Mouse (Mus musculus) ovary, adult 18-20 months (tissue): ENCODE results near the gene Sppl3.

Experiments used
- DNase-seq: peaks from one replicate; pipeline ENCODE4 v3.0.0; 2022; ENCODE audit warnings: low spot score, mixed read lengths

Gene Sppl3

DNA sequence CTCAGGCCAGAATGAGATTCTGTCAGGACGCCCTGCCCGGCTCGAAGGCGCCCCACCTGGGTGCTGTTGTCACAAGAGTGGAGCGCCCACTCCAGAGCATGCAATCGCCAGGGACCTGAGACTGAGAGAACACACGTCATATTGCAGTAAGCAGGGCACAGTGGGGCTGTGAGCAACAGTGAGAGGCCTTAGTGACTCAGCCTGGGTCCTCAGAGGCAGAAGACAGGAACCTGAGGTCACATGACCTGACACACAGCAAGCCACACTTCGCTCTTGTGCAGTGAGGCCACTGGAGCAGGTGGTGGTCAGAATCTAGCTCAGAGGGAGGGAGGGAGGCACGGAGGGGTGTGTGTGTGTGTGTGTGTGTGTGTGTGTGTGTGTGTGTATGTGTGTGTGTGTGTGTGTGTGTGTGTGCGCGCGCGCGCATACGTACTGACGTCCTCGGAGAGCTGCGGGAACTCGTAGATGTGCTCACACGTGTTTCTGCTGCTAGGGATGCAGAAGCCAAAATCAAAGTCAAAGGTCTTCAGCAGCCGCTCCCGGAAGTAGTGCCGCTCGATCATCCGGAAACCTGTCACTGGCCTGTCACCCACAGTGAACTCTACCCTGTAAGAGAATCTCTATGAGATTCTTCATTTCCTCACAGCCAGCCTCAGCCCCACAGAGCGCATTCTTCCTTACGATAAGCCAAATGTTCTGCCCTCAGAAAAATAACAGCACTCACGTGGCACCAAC lies 115.8 kb downstream of the Sppl3 start:
- DNase-seq: no peak

DNA sequence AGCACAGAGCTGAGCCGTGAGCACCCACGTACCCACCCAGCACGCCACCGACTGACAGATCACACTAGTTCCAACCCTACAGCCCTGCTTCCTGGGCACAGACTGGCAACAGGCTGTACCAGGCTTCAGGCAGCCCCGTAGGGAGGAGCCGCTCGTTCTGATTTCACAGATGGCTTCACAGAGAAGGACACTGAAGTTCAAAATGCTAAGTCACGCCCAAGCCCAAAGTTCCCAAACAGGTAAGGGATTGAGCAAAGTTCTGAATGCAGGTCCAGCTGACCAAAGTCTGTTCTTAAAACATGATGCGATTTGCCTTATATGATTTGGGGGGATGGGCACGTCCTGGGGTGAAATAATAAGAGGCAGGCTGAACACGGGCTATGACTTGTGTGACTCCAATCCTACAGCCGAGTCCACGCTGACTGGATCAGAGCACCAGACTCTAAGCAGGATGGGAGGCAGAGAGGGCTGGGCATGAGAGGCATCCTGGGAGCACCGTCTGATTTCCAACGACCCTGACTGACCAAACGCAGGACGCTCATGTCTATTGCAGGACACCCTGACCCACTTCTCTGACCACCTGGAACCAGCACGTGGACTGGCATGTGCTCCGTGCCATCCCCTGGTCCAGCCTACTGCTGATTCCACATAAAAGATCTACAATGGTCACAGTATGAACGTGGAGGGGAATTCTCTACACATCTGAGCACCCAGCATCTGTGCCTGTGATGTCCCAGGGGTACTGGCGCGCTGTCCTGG lies 116.7 kb downstream of the Sppl3 start:
- no peak for DNase-seq

DNA sequence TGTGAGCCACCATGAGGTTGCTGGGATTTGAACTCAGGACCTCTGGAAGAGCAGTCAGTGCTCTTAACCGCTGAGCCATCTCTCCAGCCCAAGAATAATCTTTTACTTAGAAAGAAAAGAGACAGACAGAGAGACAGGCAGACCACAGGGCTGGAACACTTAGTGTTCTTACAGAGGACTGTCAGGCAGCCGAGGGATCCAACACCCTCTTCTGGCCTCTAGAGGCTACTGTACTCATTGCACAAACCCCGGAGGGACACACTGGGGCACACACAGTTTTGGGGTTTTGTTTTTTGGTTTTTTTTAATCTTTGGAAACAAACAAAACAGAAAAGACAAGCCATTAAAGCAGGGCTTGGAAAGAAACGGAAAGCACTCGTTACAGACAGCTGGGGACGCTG lies 118.4 kb downstream of the Sppl3 start:
- DNase-seq: no peak

DNA sequence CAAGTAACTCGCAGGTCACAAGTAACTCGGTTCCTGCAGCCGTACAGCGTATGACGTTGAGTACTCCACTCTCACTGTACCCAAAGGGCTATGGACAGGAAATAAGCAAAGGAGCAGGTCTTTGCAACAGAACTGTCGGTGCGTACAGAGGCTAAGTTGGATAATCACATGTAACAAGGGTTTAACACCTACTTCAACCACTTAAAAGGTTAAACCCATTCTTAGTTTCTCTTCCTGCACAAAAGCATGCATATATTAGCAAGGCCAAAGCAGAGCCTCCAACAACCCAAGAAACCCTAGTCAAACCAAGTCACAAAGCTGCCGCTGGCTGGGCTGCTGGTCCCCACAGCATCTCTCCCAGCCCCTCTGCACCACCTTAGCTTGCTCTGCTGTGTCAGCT lies 121.5 kb downstream of the Sppl3 start:
- no peak for DNase-seq

DNA sequence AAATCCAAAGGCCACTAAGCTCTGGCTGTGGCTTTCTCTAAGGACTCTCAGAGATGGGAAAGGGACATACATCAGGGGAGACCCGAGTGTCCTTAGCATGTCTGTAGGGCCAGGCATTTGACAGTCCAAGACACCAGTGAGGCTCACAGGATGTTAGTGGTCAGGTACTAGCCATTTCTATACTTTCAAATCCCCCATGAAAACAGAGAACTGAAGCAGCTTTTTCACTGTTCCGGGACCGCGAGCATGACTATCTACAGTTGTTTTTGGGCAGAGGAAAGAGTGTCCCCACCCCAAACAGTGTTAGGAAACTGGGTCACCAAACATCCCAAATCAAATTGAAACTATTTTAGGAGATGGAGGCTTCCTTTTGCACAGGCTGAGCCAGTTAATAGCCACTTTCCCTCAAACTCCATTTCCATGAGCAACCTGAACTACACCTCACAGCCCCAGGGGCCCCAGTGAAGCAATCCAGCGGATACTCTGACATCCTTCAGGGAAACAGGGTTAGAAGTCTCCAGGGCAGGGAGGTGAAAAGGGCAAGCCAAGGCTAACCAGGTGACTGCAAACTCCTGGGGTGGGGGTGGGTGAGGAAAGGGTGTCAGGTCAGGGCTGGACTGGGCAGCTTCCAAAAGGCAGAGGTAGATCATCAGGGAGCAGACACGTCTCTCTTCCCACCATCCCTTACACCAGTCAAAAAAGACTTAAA lies 122.6 kb downstream of the Sppl3 start:
- DNase-seq: no peak

DNA sequence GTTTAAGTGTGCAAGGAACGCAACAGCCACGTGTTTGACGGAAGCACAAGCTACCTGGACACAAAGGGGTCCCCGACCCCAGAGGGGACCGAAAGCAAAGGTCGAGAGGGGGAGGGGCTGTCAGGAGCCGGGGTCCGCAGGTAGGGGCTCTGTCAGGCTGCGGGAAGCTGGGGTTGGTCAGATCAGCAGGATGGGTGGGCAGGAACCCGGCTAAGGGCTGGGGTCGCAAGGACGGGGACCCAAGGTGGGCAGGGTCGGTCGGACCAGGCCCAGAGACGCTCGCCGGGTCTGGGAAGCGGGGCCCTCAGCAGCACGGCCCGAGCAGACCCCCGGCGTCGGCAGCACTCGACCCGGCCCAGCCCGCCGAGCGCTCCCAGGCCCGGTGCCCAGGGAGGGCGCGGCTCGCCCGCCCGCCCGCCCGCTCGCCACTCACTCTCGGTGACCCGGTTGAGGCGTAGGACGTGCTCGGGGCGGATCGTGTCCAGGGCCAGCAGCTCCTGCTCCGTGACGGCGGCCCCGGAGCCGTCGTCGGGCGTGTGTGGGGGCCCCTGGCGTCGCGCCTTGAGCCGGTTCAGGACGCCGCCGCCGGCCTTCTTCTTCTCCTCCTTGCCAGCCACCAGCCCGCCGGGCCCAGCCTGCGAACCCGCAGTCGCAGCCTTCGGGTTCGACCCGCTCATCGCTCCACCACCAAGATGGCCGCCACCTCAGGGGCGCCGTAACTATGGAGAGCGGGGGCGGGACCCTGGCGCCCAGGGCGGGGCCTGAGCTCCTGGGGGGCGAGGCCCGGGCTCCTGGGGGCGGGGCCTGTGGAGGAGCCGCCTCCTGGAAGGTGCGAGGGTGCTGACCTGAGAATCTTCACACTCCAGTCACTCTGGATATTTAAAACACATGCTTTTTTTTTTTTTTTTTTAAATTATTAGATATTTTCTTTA lies 123.6 kb downstream of the Sppl3 start, which contains the start of gene Unc119b:
Unc119b (minus strand) TSS at position 742 of the 932 bp plus-strand sequence.
- DNase-seq: peak; percentile 80

DNA sequence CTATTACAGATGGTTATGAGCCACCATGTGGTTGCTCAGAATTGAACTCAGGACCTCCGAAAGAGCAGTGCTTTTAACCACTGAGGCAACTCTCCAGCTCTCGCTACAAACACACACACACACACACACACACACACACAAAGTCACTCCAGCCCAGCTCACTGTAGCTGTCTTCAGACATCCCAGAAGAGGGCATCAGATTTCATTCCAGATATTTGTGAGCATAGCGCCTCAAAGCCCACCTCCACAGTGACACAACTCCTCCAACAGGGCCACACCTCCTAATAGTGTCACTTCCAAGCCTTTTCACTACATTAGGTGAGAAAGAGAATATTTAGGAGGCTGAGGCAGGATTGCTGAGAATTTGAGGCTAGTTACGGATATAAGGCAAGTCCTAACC lies 128.2 kb downstream of the Sppl3 start:
- DNase-seq: no peak

DNA sequence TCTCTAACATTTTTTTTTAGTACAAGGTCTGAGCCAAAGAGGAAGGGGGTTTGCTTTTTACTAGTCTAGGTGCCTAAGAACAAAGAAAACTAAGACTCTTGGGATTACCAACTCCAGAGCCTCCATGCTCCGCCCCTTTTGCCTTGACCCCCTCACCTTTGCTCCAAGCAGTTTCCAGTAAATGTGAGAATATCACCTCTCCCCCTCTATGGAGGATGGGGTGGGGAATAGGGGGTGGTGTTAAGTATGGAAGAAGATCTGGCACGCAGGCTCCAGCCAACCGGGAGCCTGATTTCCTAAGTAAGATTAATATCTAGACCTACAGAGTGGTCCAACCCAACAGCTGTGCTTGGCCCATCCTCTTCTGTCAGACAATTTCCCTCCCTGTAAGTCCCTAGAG lies 129.8 kb downstream of the Sppl3 start:
- no peak for DNase-seq

DNA sequence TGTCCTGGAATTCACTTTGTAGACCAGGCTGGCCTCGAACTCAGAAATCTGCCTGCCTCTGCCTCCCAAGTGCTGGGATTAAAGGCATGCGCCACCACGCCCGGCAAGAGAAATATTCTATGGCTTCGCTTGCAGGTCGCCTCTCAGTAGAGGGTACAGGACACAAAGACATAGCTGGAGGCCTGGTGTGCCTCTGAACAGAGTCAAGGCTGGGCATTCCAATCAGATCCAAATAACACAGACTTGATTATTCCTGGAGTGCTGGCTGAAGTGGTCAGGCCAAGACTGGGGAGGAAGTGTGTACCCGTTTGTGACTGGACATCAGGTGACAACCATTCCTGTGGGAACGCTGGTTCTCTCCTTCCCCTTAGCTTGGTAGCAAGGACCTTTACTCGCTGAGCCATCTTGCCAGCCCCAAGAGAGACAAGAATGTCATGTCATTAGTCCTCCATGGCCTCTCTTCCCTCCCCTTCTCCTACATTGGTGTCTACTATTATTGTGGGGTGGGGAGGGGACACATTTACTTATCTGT lies 131.3 kb downstream of the Sppl3 start:
- no peak for DNase-seq

DNA sequence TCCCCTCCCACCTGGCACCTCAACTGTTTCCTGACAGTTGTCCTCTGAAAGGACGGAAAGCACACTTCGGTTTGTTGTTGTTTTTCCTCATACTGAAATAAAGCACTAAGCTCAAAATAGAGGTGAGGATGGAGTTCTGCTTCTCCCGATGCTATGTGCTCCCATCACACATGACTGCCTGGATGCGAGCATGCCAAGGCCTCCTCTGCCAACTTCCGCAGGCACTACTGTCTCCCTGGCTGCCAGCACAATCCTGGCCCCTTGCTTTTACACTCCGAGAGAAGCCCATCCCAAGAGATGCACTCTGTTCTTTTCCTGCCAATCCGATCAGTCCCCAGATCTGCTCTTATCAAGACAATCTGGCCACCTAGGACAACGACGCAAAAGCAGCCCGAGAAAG lies 132.6 kb downstream of the Sppl3 start:
- no peak for DNase-seq

DNA sequence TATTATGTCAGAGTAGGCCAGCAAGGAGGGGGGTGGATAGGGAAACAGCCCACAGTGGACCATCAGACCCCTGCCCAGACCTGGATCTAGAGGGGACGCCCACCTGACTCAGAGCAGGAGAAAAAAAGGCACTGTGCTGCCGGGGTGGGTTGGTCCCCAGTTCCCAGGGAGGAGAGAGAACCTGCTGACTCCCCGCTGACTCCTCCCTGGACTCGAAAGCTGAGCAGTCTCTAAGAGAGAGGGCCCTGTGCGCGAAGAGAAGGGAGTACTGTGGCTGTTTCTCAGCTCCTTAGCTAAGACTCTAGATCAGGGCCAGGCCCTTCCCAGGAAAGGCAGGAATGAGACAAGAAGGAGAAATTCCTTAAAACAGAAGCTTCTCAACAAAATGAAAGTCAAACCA lies 133.5 kb downstream of the Sppl3 start:
- no peak for DNase-seq

DNA sequence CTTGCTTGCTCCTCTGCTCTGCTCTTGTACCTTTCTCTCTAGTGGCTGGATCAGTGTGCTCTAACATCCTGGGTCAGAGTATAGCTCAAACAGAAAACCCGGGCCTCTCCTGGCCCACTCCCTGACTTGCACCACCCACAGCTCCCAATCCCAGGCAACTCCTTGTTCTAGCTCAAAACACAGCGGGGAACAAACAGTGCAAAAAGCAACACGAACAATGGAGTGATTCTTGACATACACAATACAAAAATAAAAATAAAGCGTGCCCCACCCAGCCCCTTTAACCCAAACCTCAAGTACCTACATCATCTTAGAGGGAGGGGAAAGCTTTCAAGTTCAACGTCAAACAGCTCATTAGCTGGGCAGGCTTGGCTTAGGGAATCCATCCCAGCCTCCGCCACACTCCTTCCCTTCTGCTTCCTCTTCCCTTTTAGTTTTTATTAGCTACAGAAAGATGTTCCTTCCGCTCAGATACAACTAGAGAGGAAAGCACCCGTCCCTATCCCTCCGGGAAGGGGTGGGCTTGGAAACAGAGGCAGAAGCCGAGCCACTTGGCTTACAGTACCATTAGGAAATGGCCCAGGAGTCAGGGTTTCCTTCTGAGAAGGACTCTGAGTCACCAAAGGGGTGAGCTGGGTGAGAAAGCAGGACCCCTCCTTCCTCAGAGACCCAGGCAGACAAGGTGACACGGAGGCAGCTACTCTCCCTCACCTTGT lies 134.5 kb downstream of the Sppl3 start:
- no peak for DNase-seq

DNA sequence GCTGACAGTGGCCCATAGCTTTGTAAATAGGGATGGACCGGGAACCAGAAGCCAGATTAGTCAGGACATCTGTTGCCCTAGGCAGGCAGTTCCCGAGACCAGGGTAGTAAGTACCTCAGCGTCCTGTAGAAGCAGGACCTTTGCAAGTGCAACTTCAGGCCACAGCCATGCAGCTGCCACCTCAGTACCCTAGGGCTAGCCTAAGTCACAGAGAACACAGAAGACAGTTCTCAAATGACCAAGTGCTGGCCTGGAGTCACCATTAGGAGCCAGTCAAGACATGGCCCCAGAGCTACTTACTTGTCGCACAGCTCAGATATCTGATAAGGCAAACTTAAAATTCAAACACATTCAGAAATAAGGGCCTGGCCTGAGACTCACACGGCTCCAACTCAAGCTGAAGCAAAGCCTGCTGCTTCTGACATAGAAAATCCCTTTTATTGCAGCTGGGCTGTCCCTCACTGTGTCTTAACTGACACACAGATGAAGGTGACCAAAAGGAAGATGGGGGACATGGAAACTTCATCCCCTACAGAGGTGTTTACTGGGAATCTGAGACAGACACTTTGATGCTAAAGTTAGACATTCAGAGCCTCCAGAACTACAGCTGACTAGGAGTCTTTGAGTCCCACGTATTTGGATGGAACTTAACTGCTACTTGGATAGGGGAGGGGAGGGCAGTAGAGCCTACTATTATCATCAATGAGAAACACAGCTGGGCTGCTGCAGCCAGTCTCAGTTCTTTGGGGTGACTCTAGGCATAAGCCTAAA lies 135.2 kb downstream of the Sppl3 start:
- no peak for DNase-seq

DNA sequence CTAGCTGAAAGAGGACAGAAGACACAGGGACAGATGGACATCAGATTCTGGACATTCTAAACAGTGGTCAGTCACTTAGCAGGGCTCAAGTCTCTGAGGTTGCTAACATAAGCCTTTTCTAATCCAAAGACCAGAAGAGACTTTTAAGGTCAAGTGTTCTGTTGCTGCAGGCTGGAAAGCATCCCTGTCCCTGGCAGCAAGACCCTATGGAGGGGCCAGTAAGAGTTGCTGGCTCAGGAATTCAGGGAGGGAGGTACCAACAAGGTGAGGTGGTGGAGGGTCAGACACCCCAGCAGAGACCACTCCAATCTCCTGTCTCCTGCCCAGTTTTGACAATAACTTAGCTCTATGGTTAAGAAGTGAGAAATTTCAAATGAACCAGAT lies 135.8 kb downstream of the Sppl3 start:
- DNase-seq: no peak

DNA sequence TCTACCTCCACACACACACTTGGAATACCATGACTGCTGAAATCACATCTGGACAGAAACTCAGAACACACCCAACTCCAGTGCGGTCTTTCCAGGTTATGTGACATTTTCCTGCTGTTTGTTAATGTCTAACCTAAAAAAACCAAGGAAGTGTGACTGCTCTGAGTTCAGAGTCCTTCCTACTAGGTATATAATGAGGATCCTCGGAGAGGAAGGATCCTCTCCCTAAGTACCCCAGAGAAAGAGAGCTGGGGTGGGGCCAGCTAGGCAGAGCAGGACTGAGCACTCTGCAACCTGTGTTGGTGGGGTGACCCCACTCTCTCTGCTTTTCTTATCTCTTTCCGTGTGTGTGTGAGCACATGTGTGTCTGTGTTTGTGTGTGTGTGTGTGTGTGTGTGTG lies 136.5 kb downstream of the Sppl3 start:
- no peak for DNase-seq

DNA sequence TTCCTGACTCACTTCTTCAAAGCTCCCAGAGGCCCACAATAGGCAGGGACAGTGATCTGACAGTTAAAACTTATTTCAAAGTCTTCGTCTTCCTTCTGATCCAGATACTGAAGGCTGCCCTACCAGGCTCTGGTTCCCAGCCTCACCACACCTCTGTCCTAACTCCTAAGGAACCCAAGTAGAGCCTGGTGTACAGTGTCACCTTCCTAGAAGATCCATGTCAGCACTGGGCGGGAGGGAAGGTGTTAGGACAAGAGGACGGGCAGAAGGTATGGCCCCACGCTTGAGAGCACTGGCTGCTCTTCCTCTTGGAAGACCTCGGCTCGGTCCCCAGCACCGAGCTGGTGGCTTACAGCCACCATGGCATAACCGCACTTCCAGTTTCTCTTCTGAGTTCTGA lies 137.4 kb downstream of the Sppl3 start:
- no peak for DNase-seq
